Mouse (Mus musculus) ES-Bruce4 (cell line): ENCODE results near the gene Hectd4. TPM values are rescaled to one million over a fixed set of nuclear protein-coding genes. Genes with fewer than 3 reads are reported as not detected.

Experiments used
- H3K27ac ChIP-seq: 2 replicates; pipeline ENCODE4 v1.5.1; 2012; ENCODE audit warnings: low read length, inconsistent platforms; ENCODE audit not compliant: insufficient read depth
- H3K27me3 ChIP-seq: 2 replicates; pipeline ENCODE4 v1.6.1; 2012; ENCODE audit warnings: mild to moderate bottlenecking, low read length, inconsistent platforms; ENCODE audit not compliant: control insufficient read depth, poor library complexity, insufficient read depth, severe bottlenecking
- H3K36me3 ChIP-seq: 2 replicates; pipeline ENCODE4 v1.6.1; 2012; ENCODE audit warnings: inconsistent platforms, mild to moderate bottlenecking, low read length, moderate library complexity; ENCODE audit not compliant: control insufficient read depth, poor library complexity, insufficient read depth, severe bottlenecking
- H3K4me1 ChIP-seq: one replicate; pipeline ENCODE4 v1.8.1; 2011; ENCODE audit warnings: low read length; ENCODE audit not compliant: control insufficient read depth, insufficient read depth
- H3K4me3 ChIP-seq: 2 replicates; pipeline ENCODE4 v1.5.1; 2011; ENCODE audit warnings: low read depth, mild to moderate bottlenecking, low read length
- H3K9ac ChIP-seq: 2 replicates; pipeline ENCODE4 v1.6.1; 2012; ENCODE audit warnings: low read depth, mild to moderate bottlenecking, inconsistent platforms; ENCODE audit not compliant: poor library complexity, severe bottlenecking
- H3K9me3 ChIP-seq: replicated peaks from 2 replicates; pipeline ENCODE4 v1.6.1; 2012; ENCODE audit warnings: mild to moderate bottlenecking, low read length, inconsistent platforms; ENCODE audit not compliant: control insufficient read depth, poor library complexity, insufficient read depth, severe bottlenecking
- CTCF ChIP-seq: IDR thresholded peaks from one replicate; pipeline ENCODE4 v1.8.1; 2011; ENCODE audit warnings: low read depth, low read length
- EP300 ChIP-seq: IDR thresholded peaks from 2 replicates; pipeline ENCODE4 v1.6.1; 2011; ENCODE audit warnings: low read depth, low read length; ENCODE audit not compliant: insufficient read depth
- POLR2A ChIP-seq: IDR thresholded peaks from one replicate; pipeline ENCODE4 v1.8.1; 2011; ENCODE audit warnings: low read length; ENCODE audit not compliant: insufficient read depth
- polyA plus RNA-seq: library from polyadenylated mRNA; stranded (reverse); fragments of >200 nt; gene quantifications from 2 replicates; pipeline ENCODE4 v1.2.4, GENCODE M21; 2011; ENCODE audit warnings: low read depth; ENCODE audit not compliant: missing spikeins, insufficient read depth, insufficient read length

Hectd4 gene
- polyA plus RNA-seq, 1 experiment: 15.9 TPM

- no peak for TF ChIP-seq CTCF
- no peak for TF ChIP-seq POLR2A
- TF ChIP-seq EP300: no peak
- no peak overlapping the region for H3K9ac ChIP-seq
These were observed 180.8 kb downstream of the Hectd4 start for GRCm38 (mm10) chr5:121400849-121401248.

GRCm38 (mm10) chr5:121407856-121408255 is 187.8 kb downstream of the Hectd4 start:
- Histone ChIP-seq H3K4me1 (no peaks in the 10 kb centered on the region), H3K27ac (no peak overlapping the region), H3K9me3 (no peaks in the 10 kb centered on the region), H3K27me3 (no peaks in the 10 kb centered on the region), H3K36me3 (peaks cover 59% of the 10 kb centered on the region), H3K9ac (no peak overlapping the region), H3K4me3 (no peak overlapping the region)
- TF ChIP-seq POLR2A (no peak), CTCF (no peak), EP300 (no peak)

More at GRCm38 (mm10) chr5:121400849-121401248, 180.8 kb downstream of the Hectd4 start:
- H3K4me3 ChIP-seq: no peak overlapping the region
- no peak overlapping the region for H3K27ac ChIP-seq
- H3K4me1 ChIP-seq: no peaks in the 10 kb centered on the region
- H3K27me3 ChIP-seq: no peaks in the 10 kb centered on the region
- H3K36me3 ChIP-seq: peaks cover 13% of the 10 kb centered on the region
- no peaks in the 10 kb centered on the region for H3K9me3 ChIP-seq

DNA sequence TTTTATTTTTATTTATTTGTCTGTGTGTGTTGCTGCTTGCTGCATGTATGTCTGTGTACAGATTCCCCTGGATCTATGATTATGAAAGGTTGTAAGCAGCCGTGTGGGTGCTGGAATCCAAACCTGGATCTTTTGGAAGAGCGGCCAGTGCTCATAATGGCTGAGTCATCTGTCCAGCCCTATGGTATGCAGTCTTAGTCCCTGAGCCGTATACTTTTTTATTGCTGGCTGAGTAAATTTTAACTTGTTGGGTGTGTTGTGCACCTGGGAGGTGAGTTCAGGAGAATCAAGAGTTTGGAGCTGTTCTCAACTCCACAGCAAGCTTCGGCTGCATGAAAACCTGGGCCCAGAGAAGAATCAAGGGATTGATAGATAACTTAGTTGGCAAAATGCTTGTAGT is 191.0 kb downstream of the Hectd4 start:
- Histone ChIP-seq H3K27me3 (no peaks in the 10 kb centered on the region), H3K9ac (no peak overlapping the region), H3K4me3 (no peak overlapping the region), H3K4me1 (no peaks in the 10 kb centered on the region), H3K9me3 (no peaks in the 10 kb centered on the region), H3K27ac (no peak overlapping the region), H3K36me3 (peaks cover 78% of the 10 kb centered on the region)
- no peak for TF ChIP-seq POLR2A

Other genes with a start within 250 kb of the Hectd4 start
- gene Rph3a, start 210.1 kb upstream of the Hectd4 start, polyA plus RNA-seq: not detected in 2 replicates
- 64.9 and 66.8 TPM in 2 replicates for gene Ptpn11, start 28.8 kb upstream of the Hectd4 start, polyA plus RNA-seq
- 2,022 and 2,082 TPM in 2 replicates for gene Rpl6, start 15.7 kb upstream of the Hectd4 start, polyA plus RNA-seq
- 23.1 and 25.9 TPM in 2 replicates for gene Trafd1, start 165.4 kb downstream of the Hectd4 start, polyA plus RNA-seq
- gene Naa25, start 177.7 kb downstream of the Hectd4 start, polyA plus RNA-seq: 70.0 and 77.9 TPM in 2 replicates
- 3.8 and 7.8 TPM in 2 replicates for gene Tmem116, start 231.7 kb downstream of the Hectd4 start, polyA plus RNA-seq
- gene Erp29, start 232.3 kb downstream of the Hectd4 start, polyA plus RNA-seq: 79.2 and 83.7 TPM in 2 replicates